Mouse (Mus musculus): ENCODE measurements around the gene Tial1.

The Tial1 gene

GRCm38 (mm10) chr7:128414433-128414832, 47.1 kb downstream of the Tial1 start:
- no peak for DNase-seq

GRCm38 (mm10) chr7:128412071-128412833, 49.3 kb downstream of the Tial1 start:
- DNase-seq, result no peak

- DNase-seq, result no peak
These were observed 50.7 kb downstream of the Tial1 start for GRCm38 (mm10) chr7:128410708-128411413.

GRCm38 (mm10) chr7:128408265-128408664, 53.3 kb downstream of the Tial1 start:
- DNase-seq, result no peak

GRCm38 (mm10) chr7:128403988-128404387, 57.5 kb downstream of the Tial1 start:
- DNase-seq, result no peak

GRCm38 (mm10) chr7:128403586-128403985, 57.9 kb downstream of the Tial1 start:
- no peak for DNase-seq

GRCm38 (mm10) chr7:128403128-128403527, 58.4 kb downstream of the Tial1 start:
- no peak for DNase-seq

- no peak for DNase-seq
These were observed 58.9 kb downstream of the Tial1 start for GRCm38 (mm10) chr7:128402577-128402976.

- DNase-seq, result no peak
These were observed 62.9 kb downstream of the Tial1 start for GRCm38 (mm10) chr7:128398664-128399063.

- no peak for DNase-seq
These were observed 64.5 kb downstream of the Tial1 start for GRCm38 (mm10) chr7:128397066-128397465.

GRCm38 (mm10) chr7:128393756-128394155, 67.8 kb downstream of the Tial1 start:
- DNase-seq, result no peak

GRCm38 (mm10) chr7:128392972-128393314, 68.6 kb downstream of the Tial1 start:
- DNase-seq, result no peak

- no peak for DNase-seq
These were observed 69.2 kb downstream of the Tial1 start for GRCm38 (mm10) chr7:128392071-128392971.

- DNase-seq, result no peak
These were observed 70.1 kb downstream of the Tial1 start for GRCm38 (mm10) chr7:128391267-128392057.
